Mouse (Mus musculus) myocyte (in vitro differentiated cells): ENCODE data around the gene Gata2.

Source experiments
- POLR2A ChIP-seq: IDR thresholded peaks from one replicate; pipeline ENCODE4 v1.6.1; 2011; ENCODE audit warnings: low read depth, mild to moderate bottlenecking, control low read depth, moderate library complexity; ENCODE audit not compliant: insufficient read length
- REST ChIP-seq: IDR thresholded peaks from one replicate; pipeline ENCODE4 v1.6.1; 2011; ENCODE audit warnings: mild to moderate bottlenecking, control low read depth, moderate library complexity; ENCODE audit not compliant: insufficient read depth, insufficient read length
- USF1 ChIP-seq: IDR thresholded peaks from one replicate; pipeline ENCODE4 v1.6.1; 2011; ENCODE audit warnings: low read depth, mild to moderate bottlenecking, control low read depth, moderate library complexity

DNA sequence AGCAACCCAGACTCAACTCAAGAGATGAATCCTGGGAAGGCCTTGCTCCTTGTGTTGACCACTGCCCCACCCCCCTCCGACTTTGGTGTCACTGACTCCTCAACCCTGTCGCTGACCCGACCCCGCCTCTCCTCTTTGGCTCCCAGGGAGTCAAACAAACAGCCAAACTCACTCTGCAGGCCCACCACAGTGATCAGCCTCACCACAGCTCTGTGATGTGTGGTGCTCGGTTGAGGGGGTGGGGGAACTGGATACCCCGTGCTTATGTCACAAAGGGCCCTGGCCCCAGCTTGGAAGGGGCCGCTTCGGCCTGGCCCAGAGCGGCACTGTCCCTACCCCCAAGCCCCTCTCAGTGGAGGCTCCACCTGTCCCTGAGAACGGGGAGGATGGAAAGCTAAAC is 28.3 kb downstream of the Gata2 start, which contains the start of gene Dnajb8:
- no peak for TF ChIP-seq POLR2A
- no peak for TF ChIP-seq REST
- TF ChIP-seq USF1, result no peak
